Mouse (Mus musculus) CH12.LX (cell line): ENCODE data around the gene Qrich1. TPM values are rescaled to one million over a fixed set of nuclear protein-coding genes. Genes with fewer than 3 reads are reported as not detected.
A peak's percentile ranks its signal among the peaks of the same experiment; 100 is the strongest.

ENCODE experiments used
- DNase-seq: peaks from one replicate; pipeline ENCODE4 v3.0.0-alpha.2; 2013; ENCODE audit errors: extremely low read depth
- H3K27ac ChIP-seq: 2 replicates; pipeline ENCODE4 v1.5.1; 2012; ENCODE audit warnings: low read depth, mild to moderate bottlenecking, control low read depth, moderate library complexity; ENCODE audit not compliant: insufficient read depth
- H3K27me3 ChIP-seq: replicated peaks from 2 replicates; pipeline ENCODE3; 2012; ENCODE audit warnings: inconsistent platforms
- H3K36me3 ChIP-seq, 2 experiments: replicated peaks in 1 of 2; 2 replicates each; pipeline versions ENCODE3 to v1.6.1; 2012; ENCODE audit warnings: inconsistent platforms in 1 of 2, low read length in 1 of 2, mild to moderate bottlenecking in 1 of 2, mixed read lengths in 1 of 2, moderate library complexity in 1 of 2; ENCODE audit not compliant: control insufficient read depth in 1 of 2, insufficient read depth in 1 of 2
- H3K4me1 ChIP-seq, 2 experiments: 2 replicates each; pipeline ENCODE4 v1.6.1; 2012; ENCODE audit warnings: inconsistent platforms in 1 of 2, moderate library complexity in 1 of 2; ENCODE audit not compliant: insufficient read depth in 2 of 2, control insufficient read depth in 1 of 2
- H3K4me2 ChIP-seq: 2 replicates; pipeline ENCODE4 v1.6.1; 2012; ENCODE audit warnings: low read depth, mild to moderate bottlenecking, control low read depth; ENCODE audit not compliant: poor library complexity, insufficient read depth, severe bottlenecking
- H3K4me3 ChIP-seq, 3 experiments: fragments of 150-350 bp in 1 of 3; sonication (generic) in 1 of 3; replicated peaks in 1 of 3; 2 replicates each; pipeline versions ENCODE3 to v1.5.1; 2011 to 2012; ENCODE audit warnings: low read depth in 2 of 3, low read length in 2 of 3, mild to moderate bottlenecking in 2 of 3, moderate library complexity in 2 of 3, control low read depth in 1 of 3, improper control_type of control experiment in 1 of 3, inconsistent platforms in 1 of 3, mixed read lengths in 1 of 3; ENCODE audit not compliant: poor library complexity in 1 of 3
- H3K79me2 ChIP-seq: replicated peaks from 2 replicates; pipeline ENCODE4 v1.6.1; 2012; ENCODE audit warnings: mild to moderate bottlenecking, moderate library complexity; ENCODE audit not compliant: control insufficient read depth, poor library complexity, insufficient read depth, severe bottlenecking; ENCODE audit errors: extremely low read depth
- H3K9ac ChIP-seq: 2 replicates; pipeline ENCODE4 v1.6.1; 2012; ENCODE audit warnings: low read depth, mild to moderate bottlenecking, control low read depth, moderate library complexity; ENCODE audit not compliant: insufficient read depth
- H3K9me3 ChIP-seq: replicated peaks from 2 replicates; pipeline ENCODE3; 2012; ENCODE audit warnings: low read length, inconsistent platforms, mixed read lengths
- CTCF ChIP-seq, 2 experiments: IDR thresholded peaks in 1 of 2; conservative IDR thresholded peaks in 1 of 2; 2 replicates each; pipeline ENCODE4 v1.5.1; 2011 to 2012; ENCODE audit warnings: low read depth in 2 of 2, low read length in 2 of 2, improper control_type of control experiment in 1 of 2, inconsistent platforms in 1 of 2, mild to moderate bottlenecking in 1 of 2, moderate library complexity in 1 of 2
- ELF1 ChIP-seq: IDR thresholded peaks from 2 replicates; pipeline ENCODE4 v1.6.1; 2014; ENCODE audit warnings: low read depth, mild to moderate bottlenecking, inconsistent platforms, low read length, improper control_type of control experiment
- GABPA ChIP-seq: IDR thresholded peaks from 2 replicates; pipeline ENCODE4 v1.6.1; 2012; ENCODE audit warnings: low read depth, low read length, improper control_type of control experiment, inconsistent platforms; ENCODE audit not compliant: insufficient replicate concordance
- HCFC1 ChIP-seq: IDR thresholded peaks from 2 replicates; pipeline ENCODE4 v1.6.1; 2012; ENCODE audit warnings: low read depth, mild to moderate bottlenecking, inconsistent platforms, low read length, improper control_type of control experiment
- MAZ ChIP-seq: IDR thresholded peaks from 2 replicates; pipeline ENCODE4 v1.6.1; 2012; ENCODE audit warnings: low read depth, mild to moderate bottlenecking, inconsistent platforms, low read length, improper control_type of control experiment, moderate library complexity
- MEF2A ChIP-seq: IDR thresholded peaks from 2 replicates; pipeline ENCODE4 v1.6.1; 2014; ENCODE audit warnings: low read depth, mild to moderate bottlenecking, inconsistent platforms, low read length, improper control_type of control experiment, borderline replicate concordance
- NELFE ChIP-seq: IDR thresholded peaks from 2 replicates; pipeline ENCODE4 v1.6.1; 2011; ENCODE audit warnings: low read depth, low read length, improper control_type of control experiment
- NRF1 ChIP-seq: IDR thresholded peaks from 2 replicates; pipeline ENCODE4 v1.6.1; 2014; ENCODE audit warnings: low read depth, mild to moderate bottlenecking, inconsistent platforms, low read length, improper control_type of control experiment, moderate library complexity
- PAX5 ChIP-seq: IDR thresholded peaks from 2 replicates; pipeline ENCODE4 v1.6.1; 2012; ENCODE audit warnings: low read length, inconsistent platforms, mixed read lengths
- POLR2A ChIP-seq: IDR thresholded peaks from 2 replicates; pipeline ENCODE4 v1.6.1; 2011; ENCODE audit warnings: low read depth, mild to moderate bottlenecking, improper control_type of control experiment, low read length
- SMC3 ChIP-seq: IDR thresholded peaks from 2 replicates; pipeline ENCODE4 v1.6.1; 2011; ENCODE audit warnings: low read depth, low read length, improper control_type of control experiment
- TBP ChIP-seq: conservative IDR thresholded peaks from 2 replicates; pipeline ENCODE4 v1.6.1; 2011; ENCODE audit warnings: low read depth, low read length, improper control_type of control experiment
- USF1 ChIP-seq: IDR thresholded peaks from 2 replicates; pipeline ENCODE4 v1.6.1; 2014; ENCODE audit warnings: low read depth, mild to moderate bottlenecking, inconsistent platforms, low read length, improper control_type of control experiment
- dilution Hi-C: fragments of 300-500 bp; cut with MboI; formaldehyde crosslinking; loops from 2 replicates; pipeline ENCODE4 v1.14.3; 2020; ENCODE audit warnings: low sequenced_read_pairs; ENCODE audit not compliant: extremely low pct_unique_long_range_greater_than_20kb, extremely low pct_ligation_motif_present
- in situ Hi-C: fragments of 300-500 bp; cut with MboI; formaldehyde crosslinking; loops from 3 replicates; pipeline ENCODE4 v1.14.3; 2019; ENCODE audit warnings: low sequenced_read_pairs, low pct_ligation_motif_present, low pct_unique_long_range_greater_than_20kb, mixed read lengths
- polyA plus RNA-seq: library from polyadenylated mRNA; unstranded; fragments of >175 nt; gene quantifications from 2 replicates; pipeline ENCODE4 v1.2.1, GENCODE M21; 2012; ENCODE audit warnings: low read depth; ENCODE audit not compliant: insufficient read length
- total RNA-seq, 2 experiments: library from RNA; depleted of rRNA; stranded (reverse); fragments of 300-350 nt in 1 of 2; fragments of >200 nt in 1 of 2; gene quantifications; 2 replicates each; pipeline ENCODE4 v1.2.3; 2012 to 2014

The Qrich1 gene
- total and polyA plus RNA-seq, 3 experiments, result 72.1 to 117 (median 104) TPM

DNA sequence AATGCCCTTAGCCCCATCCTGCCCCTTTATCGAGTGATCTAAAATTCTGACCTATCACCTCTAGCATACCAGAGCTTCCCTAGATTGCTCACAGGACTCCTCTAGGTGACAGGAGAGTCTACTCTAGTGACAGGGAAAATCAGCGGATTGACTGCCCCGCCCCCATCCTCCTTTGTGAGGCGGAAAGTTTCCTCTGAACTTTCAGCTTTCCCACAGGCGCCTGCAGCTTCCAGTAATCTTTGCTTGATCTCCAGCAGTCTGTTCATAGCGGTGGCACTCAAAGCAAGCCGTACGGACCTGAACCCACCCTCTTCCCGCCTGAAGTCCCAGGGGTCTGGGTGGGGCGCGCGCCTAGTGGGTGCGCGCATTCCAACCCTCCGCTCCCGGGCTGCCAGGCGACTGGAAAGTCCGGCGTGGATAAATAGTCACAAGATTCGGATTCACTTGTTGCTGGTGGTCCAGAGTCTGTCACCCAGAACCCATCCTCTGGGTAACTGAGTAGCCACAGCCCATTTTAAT is 37.9 kb upstream of the Qrich1 start:
- TF ChIP-seq USF1, result no peak
- no peak for TF ChIP-seq POLR2A
- TF ChIP-seq MAZ, result no peak
- no peak for TF ChIP-seq SMC3
- no peak for TF ChIP-seq GABPA
- TF ChIP-seq TBP, result no peak
- dilution Hi-C loops (no loop called here), in situ Hi-C loops (no loop called here)
- Histone ChIP-seq H3K4me2 (no peak overlapping the region), H3K79me2 (no peaks in the 10 kb centered on the region), H3K36me3 (no peaks in the 10 kb centered on the region), H3K27me3 (no peaks in the 10 kb centered on the region), H3K4me1 (no peaks in the 10 kb centered on the region), H3K4me3 (no peak overlapping the region), H3K9me3 (no peaks in the 10 kb centered on the region), H3K27ac (no peak overlapping the region), H3K9ac (no peak overlapping the region)
- no peak for DNase-seq

DNA sequence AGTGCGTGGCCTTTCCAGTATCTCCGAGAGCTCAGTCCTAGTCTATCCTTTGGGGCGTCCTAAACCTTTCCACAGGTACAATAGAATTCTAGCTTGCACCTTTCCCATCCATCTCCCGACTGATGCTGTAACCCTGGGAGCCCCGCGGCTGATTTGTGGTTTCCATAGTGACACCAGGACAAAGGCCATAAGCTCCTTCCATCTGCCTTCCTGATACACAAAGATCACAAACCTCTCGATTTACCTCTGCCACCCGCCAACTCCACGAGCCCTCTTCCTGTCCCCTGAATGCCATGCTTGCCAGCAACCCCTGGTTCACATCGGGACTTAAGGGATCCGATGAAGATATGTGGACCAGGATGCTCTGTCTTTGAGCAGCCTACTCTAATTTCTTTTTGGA is 37.4 kb upstream of the Qrich1 start:
- no peak overlapping the region for H3K4me3 ChIP-seq
- no peak overlapping the region for H3K4me2 ChIP-seq
- H3K79me2 ChIP-seq, result no peaks in the 10 kb centered on the region
- TF ChIP-seq NELFE, result no peak
- no peak for TF ChIP-seq GABPA
- no peak for TF ChIP-seq NRF1
- no peak for TF ChIP-seq HCFC1
- no peak for TF ChIP-seq TBP
- no peak for TF ChIP-seq ELF1
- TF ChIP-seq MEF2A, result no peak
- no peak for TF ChIP-seq SMC3
- TF ChIP-seq PAX5, result no peak
- TF ChIP-seq CTCF (conservative IDR thresholded peaks at IDR 0.05 in 1 of 2, IDR thresholded peaks at IDR 0.05 in 1 of 2; ENCODE audit: low read depth in 2 of 2, low read length in 2 of 2), result no peak
- TF ChIP-seq, all 38 proteins: peak for 0
- H3K36me3 ChIP-seq, result no peaks in the 10 kb centered on the region
- dilution Hi-C loops, result no loop called here
- H3K27me3 ChIP-seq, result no peaks in the 10 kb centered on the region
- H3K27ac ChIP-seq, result no peak overlapping the region
- H3K9ac ChIP-seq, result no peak overlapping the region
- no peaks in the 10 kb centered on the region for H3K4me1 ChIP-seq
- in situ Hi-C loops, result no loop called here
- no peak for DNase-seq
- H3K9me3 ChIP-seq, result no peaks in the 10 kb centered on the region

DNA sequence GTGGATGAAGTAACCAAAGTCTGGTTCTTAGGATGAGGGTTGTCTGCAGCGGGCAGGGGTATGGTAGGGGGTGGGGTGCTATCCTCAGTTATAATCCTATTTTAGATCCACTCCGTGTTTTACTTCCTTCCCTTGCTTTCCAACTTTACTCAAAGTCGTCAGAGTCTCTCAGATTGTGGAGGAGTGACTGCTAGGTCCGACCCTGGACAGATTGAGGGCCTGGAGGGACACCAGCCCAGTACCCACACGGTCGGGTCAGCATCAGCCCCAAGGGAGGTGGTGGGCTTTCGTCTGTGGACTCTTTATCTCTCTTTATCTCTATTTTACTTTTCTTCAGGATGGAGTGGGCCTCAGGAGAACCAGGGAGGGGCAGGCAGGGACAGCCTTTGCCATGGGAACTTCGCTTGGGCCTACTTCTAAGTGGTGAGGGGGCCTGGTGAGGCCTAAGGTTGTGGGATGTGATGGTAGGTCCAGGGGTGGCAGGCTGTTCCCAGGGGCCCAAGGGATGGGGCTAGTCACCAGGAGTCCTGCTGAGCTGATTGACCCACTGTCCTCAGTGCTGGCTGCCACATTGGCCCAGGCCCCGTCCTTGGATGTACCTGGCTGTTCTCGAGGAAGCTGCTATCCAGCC is 36.8 kb upstream of the Qrich1 start, which contains the start of gene Lamb2:
Lamb2 (plus strand) TSS at position 16 of the 631 bp plus-strand sequence.
- in situ Hi-C loops, result no loop called here
- Histone ChIP-seq H3K27ac (no peak within 1 kb of the TSS), H3K9me3 (no peaks in the 10 kb centered on the region), H3K4me2 (no peak within 1 kb of the TSS), H3K79me2 (no peaks in the 10 kb centered on the region), H3K36me3 (no peaks in the 10 kb centered on the region), H3K9ac (no peak within 1 kb of the TSS), H3K27me3 (no peaks in the 10 kb centered on the region), H3K4me3 (no peak within 1 kb of the TSS), H3K4me1 (no peaks in the 10 kb centered on the region)
- no peak for DNase-seq
- TF ChIP-seq MAZ, result no peak
- TF ChIP-seq TBP, result 0 out of 2 replicates have a peak, but pooled peaks have one; percentile 28
- dilution Hi-C loops, result no loop called here
